Mouse (Mus musculus): Measurements from ENCODE around the gene Tmem268. TPM values are rescaled to one million over a fixed set of nuclear protein-coding genes. Genes with fewer than 3 reads are reported as not detected.

Tmem268 gene
- polyA plus RNA-seq, 1 experiment from 2014 or later = 11.6 TPM

DNA sequence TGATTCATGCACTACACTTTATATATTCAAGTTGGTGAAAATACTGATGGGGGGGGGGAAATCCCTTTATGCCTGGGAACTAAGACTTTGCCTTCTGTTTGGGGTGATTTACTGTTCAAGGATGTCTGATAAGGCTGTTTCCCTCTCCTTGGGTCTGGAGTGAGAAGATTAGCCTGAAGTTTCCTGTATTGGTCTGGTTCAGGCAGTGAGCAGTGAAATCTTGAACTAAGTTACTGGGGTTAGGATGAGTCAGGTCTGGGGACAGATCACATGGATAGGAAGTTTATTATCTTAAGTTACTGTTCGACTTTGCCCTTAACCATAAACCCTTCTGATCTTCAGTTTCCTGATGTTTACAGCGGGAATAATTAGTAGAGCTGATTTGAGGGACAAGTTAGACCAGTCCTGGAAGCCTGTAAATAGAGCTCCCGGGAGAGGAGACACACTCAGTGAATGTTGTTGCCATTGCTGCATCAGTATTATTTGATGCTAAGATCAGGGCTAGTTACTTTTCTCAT, 67.0 kb downstream of the Tmem268 start:
- Histone ChIP-seq H3K27me3 (replicated peaks; ENCODE audit: insufficient read depth, low read length) (no peaks in the 10 kb centered on the region), H3K36me3 (ENCODE audit: insufficient read depth, low read length) (no peaks in the 10 kb centered on the region), H3K4me3 (ENCODE audit: low read depth, low read length) (no peak overlapping the region), H3K9ac (replicated peaks; ENCODE audit: low read depth) (no peak overlapping the region), H3K4me1 (ENCODE audit: insufficient read depth, low read depth, low read length) (no peaks in the 10 kb centered on the region), H3K4me2 (replicated peaks; ENCODE audit: low read depth, low read length) (no peak overlapping the region), H3K27ac (ENCODE audit: low read length) (no peak overlapping the region), H3K9me3 (ENCODE audit: low read length) (no peaks in the 10 kb centered on the region)
- ATAC-seq (no peak), DNase-seq (ENCODE audit: low spot score) (no peak)
- WGBS = 27% methylated on average over 3 of the region's 3 CpGs
- TF ChIP-seq EP300 (IDR thresholded peaks at IDR 0.05) (no peak), CTCF (IDR thresholded peaks at IDR 0.05) (no peak)

- TF ChIP-seq EP300 (IDR thresholded peaks at IDR 0.05) (no peak), CTCF (IDR thresholded peaks at IDR 0.05) (no peak)
- Histone ChIP-seq H3K9ac (replicated peaks; ENCODE audit: low read depth) (no peak overlapping the region), H3K36me3 (ENCODE audit: insufficient read depth, low read length) (no peaks in the 10 kb centered on the region), H3K4me2 (replicated peaks; ENCODE audit: low read depth, low read length) (no peak overlapping the region), H3K4me3 (ENCODE audit: low read depth, low read length) (no peak overlapping the region), H3K27ac (ENCODE audit: low read length) (no peak overlapping the region), H3K4me1 (ENCODE audit: insufficient read depth, low read depth, low read length) (no peaks in the 10 kb centered on the region), H3K27me3 (replicated peaks; ENCODE audit: insufficient read depth, low read length) (no peaks in the 10 kb centered on the region), H3K9me3 (ENCODE audit: low read length) (no peaks in the 10 kb centered on the region)
- no peak for DNase-seq (ENCODE audit: low spot score)
- no peak for ATAC-seq
- 67% methylated on average over 8 of the region's 8 CpGs for WGBS
These were observed 68.5 kb downstream of the Tmem268 start for GRCm38 (mm10) chr4:63627111-63627510.

- Histone ChIP-seq H3K27ac (ENCODE audit: low read length) (no peak overlapping the region), H3K9me3 (ENCODE audit: low read length) (no peaks in the 10 kb centered on the region), H3K36me3 (ENCODE audit: insufficient read depth, low read length) (no peaks in the 10 kb centered on the region), H3K4me1 (ENCODE audit: insufficient read depth, low read depth, low read length) (no peaks in the 10 kb centered on the region), H3K27me3 (replicated peaks; ENCODE audit: insufficient read depth, low read length) (no peaks in the 10 kb centered on the region), H3K4me2 (replicated peaks; ENCODE audit: low read depth, low read length) (no peak overlapping the region), H3K4me3 (ENCODE audit: low read depth, low read length) (no peak overlapping the region), H3K9ac (replicated peaks; ENCODE audit: low read depth) (no peak overlapping the region)
- no peak for DNase-seq (ENCODE audit: low spot score)
- WGBS = 81% methylated on average over 2 of the region's 2 CpGs
- TF ChIP-seq EP300 (IDR thresholded peaks at IDR 0.05) (no peak), CTCF (IDR thresholded peaks at IDR 0.05) (no peak)
- no peak for ATAC-seq
These were observed 74.6 kb downstream of the Tmem268 start for GRCm38 (mm10) chr4:63633181-63633580.

Other genes with a start within 250 kb of the Tmem268 start
- gene Orm1, start 214.2 kb upstream of the Tmem268 start, polyA plus RNA-seq (2015; fragmentation: Nextera tagmentation; extraction: Ambion mirVana) = 4.0 and 5.7 TPM in 2 replicates
- 0.21 TPM in 1 of 2 replicates, not detected in the other for gene Orm3, start 202.6 kb upstream of the Tmem268 start, polyA plus RNA-seq (2015; fragmentation: Nextera tagmentation; extraction: Ambion mirVana)
- 0.21 and 0.46 TPM in 2 replicates for gene Orm2, start 196.3 kb upstream of the Tmem268 start, polyA plus RNA-seq (2015; fragmentation: Nextera tagmentation; extraction: Ambion mirVana)
- 5.7 and 6.4 TPM in 2 replicates for gene Akna, start 155.4 kb upstream of the Tmem268 start, polyA plus RNA-seq (2015; fragmentation: Nextera tagmentation; extraction: Ambion mirVana)
- gene Whrn, start 62.8 kb upstream of the Tmem268 start, polyA plus RNA-seq (2015; fragmentation: Nextera tagmentation; extraction: Ambion mirVana) = 1.7 and 1.9 TPM in 2 replicates
- 364 and 369 TPM in 2 replicates for gene Atp6v1g1, start 14.0 kb upstream of the Tmem268 start, polyA plus RNA-seq (2015; fragmentation: Nextera tagmentation; extraction: Ambion mirVana)
- gene Gm11213, start 46.5 kb downstream of the Tmem268 start, polyA plus RNA-seq (2015; fragmentation: Nextera tagmentation; extraction: Ambion mirVana) = not detected in 2 replicates
- gene Tex48, start 63.6 kb downstream of the Tmem268 start, polyA plus RNA-seq (2015; fragmentation: Nextera tagmentation; extraction: Ambion mirVana) = not detected in 2 replicates
- not detected in 2 replicates for gene Gm11214, start 104.6 kb downstream of the Tmem268 start, polyA plus RNA-seq (2015; fragmentation: Nextera tagmentation; extraction: Ambion mirVana)
- gene Tnfsf15, start 186.3 kb downstream of the Tmem268 start, polyA plus RNA-seq (2015; fragmentation: Nextera tagmentation; extraction: Ambion mirVana) = 1.0 and 1.4 TPM in 2 replicates

All from lung, postnatal 0 days (tissue).